Mouse (Mus musculus): ENCODE results near the gene Tnnt1.

The Tnnt1 gene

DNA sequence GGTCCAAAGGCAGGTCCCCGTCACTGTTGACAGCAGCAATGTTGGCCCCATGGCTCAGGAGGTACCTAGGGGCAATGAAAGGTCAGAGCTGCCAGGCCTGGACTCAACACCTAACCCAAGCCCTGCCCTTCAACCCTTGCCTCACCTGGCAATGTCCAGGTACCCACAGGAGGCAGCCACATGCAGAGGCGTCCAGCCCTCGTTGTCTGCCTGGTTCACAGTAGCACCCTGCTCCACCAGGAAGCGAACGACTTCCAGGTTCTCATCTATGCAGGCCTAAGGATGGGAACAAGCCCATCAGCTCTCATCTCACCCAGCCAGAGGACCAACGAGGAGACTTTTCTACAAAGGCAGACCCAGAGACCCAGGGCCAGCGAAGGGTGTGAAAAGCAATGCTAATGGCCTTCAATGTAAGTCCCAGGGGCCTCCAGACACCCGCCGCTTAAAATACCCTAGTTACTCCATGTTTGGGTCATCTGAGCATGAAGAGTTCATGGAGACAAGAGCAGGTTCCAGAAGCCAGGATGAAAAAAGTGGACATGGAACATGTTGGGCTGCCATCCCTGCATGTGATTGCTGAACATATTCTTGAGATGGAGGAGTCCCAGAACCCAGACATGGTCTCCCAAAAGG, 18.8 kb downstream of the Tnnt1 start:
- no peak for DNase-seq (ENCODE audit: low read depth, low spot score)

DNA sequence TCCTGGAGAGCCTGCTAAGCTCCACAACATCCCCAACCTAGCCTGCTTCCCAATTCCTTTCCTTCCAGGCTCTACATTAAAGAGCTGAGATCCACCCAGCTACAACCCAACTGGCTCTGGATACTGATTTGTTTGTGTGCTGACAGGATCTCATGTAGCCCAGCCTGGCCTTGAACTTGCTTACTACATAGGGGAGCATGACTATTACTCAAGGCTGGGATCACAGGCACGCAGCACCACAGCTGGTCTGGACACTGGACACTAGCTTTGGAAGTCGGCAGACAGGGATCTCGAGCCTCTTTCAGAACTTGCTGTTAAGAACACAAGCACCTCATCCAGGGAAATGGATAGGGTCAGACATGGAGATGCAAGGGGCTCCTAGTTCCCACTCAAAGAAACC, 19.7 kb downstream of the Tnnt1 start:
- no peak for DNase-seq (ENCODE audit: low read depth, low spot score)

DNA sequence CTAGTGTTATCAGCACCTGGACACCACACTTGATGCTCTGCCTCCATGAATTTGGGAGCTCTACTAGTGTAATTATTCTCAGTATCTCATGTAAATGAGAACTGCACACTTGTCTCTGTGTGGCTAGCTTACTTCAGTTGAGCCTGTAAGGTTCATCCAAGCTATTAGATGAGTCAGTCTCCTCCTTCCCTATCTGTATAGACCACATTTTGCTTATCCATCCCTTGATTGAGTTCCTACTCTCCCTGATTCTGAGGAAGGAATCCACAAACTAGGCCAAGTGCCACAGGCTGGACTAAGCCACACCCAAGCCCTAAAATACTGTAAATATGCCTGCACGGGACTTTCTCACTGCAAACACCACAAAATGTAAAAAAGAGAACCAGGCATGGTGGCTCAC, 22.2 kb downstream of the Tnnt1 start:
- no peak for DNase-seq (ENCODE audit: low read depth, low spot score)

DNA sequence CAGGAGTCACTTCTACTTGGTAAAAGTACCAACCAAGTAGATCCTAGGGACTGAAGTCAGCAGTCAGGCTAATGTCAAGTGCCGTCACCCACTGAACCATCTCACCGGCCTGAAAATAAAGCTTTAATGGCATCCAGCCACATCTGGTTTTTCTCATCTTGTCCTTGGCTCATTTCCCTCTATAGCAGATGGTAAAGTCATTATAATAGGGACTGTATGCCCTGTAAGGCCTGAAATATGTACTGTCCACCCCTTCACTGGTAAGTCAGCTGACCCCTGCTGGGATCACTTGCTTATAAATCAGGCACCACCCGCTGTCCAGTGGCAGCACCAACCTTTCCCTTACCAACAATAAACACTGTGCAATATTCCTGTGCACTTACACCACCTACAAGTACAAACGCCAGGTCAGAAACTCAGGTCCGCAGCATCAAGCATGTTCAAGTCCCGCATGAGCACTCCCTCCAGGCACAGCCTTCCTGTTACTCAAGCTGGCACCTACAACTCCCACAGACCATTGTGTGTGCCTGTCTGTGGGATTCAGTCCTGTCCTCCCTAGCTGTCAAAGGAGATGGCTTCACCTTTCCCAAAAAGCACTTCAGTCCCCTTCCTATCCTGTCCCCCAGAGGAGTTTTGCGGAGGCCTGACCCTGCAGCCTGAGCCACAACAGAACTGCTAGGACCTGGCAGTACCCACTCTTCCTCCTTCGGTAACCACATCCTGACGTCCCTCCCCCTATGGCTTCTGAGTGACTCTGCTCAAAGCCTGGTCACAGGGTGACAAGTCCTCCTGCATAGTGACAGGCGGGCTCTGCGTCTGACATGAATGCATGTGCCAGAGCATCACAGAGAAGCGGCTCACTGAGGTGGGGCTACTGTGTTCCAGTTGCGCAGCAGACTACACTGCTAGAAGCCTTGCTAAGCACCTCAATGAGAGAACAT, 23.6 kb downstream of the Tnnt1 start:
- DNase-seq (ENCODE audit: low read depth, low spot score), result no peak

DNA sequence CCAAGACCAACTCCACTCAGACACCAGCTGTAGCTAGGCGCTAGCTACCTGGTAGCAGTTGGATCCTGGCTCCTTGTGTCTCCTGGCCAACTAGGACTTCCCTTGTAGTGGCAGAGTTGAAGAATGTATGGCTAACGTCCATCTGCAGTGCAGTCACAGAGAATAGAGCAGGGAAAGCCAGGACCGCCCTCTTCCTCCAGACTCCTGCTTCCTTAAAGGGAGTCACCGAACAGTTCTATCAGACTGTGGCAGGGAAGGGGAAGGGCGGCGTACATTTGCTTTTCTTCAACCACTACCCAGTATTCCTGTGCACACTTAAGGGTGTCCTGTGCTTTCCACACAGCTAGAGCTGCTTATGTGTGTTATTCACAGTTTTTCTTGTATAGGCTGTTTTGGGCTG, 24.9 kb downstream of the Tnnt1 start:
- DNase-seq (ENCODE audit: low read depth, low spot score), result no peak

DNA sequence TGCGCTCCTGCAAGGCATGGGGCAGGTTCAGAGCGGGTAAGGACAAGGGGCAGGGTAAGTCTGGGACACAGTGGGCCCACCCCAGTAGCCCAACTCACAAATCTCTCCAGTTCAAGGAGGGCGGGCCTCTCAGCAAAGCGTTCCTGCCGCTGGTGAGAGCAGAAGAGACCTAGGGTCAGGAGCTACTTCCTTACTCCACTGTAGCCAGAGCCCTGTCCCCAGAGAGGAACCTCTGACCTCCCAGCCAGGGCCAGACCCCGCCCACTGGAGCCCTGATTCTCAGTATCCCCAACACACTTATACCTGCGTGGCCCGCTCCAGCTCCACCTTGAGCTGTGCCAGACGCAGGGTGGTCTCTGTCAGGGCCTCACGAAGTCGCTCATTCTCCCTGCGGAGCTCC, 33.9 kb downstream of the Tnnt1 start:
- DNase-seq (ENCODE audit: low read depth, low spot score), result no peak

DNA sequence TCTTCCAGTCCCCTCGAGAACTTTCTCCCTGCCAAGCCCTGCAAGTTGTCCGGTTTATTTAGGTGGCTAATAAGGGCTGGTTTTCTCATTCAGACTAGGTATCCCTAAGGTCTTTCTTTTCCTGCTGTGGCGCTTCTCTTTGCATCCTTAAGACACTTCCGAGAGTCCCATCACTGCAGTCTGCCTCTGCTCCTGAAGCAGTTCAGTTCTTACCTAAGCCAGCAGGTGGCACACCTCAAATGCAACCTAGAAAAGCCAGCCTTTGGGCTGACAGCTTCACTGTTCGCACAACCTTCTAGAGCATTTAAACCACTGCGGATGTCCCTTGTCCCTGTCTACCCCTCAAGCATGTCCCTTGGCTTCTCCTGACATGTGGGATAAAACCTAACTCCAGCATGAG, 36.5 kb downstream of the Tnnt1 start:
- no peak for DNase-seq (ENCODE audit: low read depth, low spot score)

DNA sequence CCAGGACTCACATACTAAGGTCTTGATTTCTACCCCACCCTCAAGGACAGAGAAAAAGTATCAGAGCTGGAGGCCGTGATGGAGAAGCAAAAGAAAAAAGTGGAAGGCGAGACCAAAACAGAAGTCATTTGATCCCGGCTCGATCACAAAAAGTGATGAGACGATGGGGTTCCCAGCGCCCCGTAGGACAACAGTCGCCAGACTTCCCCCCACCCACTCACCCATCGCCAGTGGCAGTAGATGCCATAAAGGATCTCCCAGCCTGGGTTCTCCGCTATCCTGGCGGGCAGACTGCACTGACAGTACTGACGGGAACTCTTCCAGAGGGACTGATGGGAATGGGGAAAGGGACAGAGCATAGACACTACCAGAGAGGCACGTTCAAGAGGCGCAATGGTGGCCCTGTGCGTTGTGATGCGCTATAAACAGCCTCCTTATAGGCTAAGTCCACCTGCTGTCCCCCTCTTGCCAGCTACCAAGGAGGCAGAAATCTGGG, 37.3 kb downstream of the Tnnt1 start:
- DNase-seq (ENCODE audit: low read depth, low spot score), result no peak

DNA sequence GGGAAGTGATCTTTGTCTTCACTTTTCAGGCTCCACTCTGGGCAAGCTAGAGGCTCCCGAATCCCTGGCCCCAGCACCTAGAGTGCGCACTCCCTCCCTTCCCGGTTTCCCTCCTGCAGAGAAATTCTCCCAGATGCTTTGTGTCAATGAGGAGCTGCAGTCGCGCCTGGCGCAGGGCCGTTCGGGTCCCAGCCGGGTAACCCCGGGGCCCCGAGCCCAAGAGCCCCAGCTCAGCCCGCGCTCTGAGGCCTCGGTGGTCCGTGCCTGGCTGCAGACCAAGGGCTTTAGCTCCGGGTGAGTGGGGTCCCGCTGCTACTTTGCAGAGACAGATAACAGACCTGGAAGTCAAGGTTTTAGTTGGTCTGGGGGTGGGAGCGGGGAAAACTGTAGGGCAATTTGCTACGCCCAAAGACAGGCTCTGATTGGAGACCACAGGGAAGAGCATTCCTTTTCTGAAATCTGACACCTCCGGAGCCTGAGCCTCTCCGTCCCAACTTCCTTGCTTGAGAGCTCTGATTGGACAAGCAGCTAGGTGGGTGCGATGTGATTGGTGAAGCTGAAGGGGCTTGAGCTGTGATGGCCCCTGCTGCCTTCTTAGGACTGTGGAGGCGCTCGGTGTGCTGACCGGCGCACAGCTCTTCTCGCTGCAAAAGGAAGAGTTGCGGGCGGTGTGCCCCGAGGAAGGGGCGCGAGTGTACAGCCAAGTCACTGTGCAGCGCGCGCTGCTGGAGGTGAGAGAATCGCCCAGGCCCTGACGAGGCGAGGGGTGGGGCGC, 38.0 kb downstream of the Tnnt1 start:
- peak; percentile 79 for DNase-seq (ENCODE audit: low read depth, low spot score)

DNA sequence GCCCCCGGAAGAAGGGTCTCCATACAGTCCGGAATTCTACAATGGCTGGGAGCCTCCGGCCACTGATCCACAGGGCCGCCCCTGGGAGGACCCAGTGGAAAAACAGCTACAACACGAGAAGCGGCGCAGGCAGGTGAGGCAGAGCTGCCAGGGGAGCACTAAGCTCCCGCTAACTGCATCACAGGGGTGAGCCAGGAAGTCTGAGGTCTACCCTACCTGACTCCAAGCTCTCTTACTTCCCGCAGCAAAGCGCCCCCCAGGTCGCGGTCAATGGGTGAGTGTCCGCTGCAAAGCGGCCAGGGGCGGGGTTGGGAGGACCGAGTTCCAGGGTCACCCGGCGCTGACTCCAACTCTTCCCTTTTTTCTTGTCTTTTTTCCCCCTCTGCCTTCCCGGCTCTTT, 42.2 kb downstream of the Tnnt1 start:
- DNase-seq (ENCODE audit: low read depth, low spot score), result no peak

DNA sequence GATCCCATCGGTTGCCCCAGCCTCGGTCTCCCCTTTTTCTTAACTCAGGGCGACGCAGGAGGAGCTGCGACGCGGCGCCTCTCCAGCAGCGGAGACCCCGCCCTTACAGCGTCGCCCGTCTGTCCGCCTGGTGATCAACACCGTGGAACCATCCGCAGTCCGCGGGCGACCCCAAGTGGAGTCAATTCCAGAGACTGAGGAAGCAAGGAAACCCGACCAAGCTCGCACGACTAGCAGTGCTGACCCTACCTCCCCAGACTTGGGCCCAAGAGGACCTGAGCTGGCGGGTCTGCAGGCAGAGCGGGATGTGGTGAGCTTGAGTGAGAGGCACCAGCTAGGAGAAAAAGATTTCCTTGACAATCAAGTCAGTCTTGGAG, 45.0 kb downstream of the Tnnt1 start:
- DNase-seq (ENCODE audit: low read depth, low spot score), result no peak

DNA sequence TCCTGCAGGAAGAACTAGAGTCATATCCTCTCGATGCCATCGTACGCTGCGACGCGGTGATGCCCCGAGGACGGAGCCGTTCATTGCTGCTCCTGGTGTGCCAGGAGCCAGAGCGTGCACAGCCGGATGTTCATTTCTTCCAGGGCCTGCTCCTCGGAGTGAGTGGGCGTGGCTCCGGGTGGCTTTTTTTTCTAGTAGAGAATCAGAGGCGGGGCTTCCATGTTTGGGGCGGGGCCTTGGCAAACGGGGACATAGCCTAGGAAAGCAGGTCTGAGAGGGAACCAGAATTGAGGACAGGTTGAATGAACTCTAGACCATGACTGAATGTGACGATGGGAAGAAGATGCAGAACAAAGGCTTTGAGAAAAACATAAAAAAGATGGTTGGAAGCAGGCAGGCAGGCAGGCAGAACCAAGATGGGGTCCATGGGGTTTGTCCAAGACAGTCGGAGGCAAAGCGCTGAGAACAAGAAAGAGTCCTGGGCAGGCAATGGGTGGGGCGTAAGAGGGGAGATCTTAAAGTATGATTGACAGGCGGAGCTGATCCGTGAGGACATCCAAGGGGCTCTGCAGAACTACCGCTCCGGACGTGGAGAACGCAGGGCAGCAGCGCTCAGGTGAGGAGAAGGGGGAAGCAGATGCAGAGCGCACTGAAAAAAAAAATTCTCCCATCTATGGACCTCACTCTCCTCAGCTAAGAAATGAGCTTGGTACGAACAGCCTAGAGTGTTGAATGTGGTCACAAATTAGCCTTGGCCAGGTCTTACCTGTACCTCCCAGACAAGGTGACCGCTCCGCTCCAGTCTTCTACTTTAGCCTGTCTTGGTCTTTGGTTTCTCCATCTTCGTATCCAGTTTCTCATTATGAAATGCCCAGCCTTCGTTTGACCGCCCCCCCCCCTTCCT, 45.7 kb downstream of the Tnnt1 start:
- DNase-seq (ENCODE audit: low read depth, low spot score), result no peak

DNA sequence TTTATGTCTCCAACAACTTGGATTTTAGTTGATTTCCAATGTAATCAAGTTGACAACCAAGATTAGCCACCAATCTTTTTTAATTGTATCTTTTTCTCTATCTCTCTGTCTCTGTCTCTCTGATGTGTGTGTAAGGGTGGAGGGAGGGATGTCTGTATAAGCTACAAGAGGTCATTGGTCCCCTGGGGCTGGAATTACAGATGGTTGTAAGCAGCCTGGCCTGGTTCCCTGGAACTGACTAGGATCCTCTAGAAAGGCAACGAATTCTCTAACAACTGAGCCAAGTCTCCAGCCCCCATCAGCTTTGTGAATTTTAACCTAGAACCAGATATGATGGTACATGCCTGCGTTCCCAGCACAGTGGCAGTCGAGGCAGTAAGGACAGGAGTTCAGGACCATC, 48.4 kb downstream of the Tnnt1 start:
- no peak for DNase-seq (ENCODE audit: low read depth, low spot score)

DNA sequence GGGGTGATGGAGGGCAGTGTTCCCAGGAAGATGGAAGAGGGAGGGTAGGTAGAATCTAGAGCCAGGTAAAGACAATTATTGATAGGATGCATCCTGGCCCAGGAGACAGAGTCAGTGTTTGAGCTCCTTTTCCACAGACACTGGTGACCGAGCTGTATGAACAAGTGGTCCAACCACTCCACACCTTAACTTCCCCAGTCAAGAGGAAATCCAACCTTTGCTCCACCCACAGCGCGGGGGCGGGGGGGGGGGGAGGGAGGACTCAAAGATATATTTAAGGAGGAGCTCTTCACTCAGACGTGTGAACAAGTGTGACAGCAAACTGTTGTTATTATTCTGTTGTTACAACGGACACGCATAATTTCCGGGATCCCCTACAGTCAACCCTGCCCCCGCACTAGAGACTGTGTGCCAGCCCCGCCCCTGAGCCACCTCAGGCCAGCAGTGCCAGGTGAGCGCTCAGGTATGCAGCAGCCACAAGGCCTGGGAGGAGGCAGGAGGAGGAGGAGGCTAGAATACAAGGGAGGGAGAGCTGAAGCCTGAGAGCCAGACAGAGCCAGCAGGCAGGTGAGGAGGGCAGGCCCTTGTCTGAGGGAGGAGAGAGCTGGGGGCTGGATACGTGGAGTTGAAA, 51.9 kb downstream of the Tnnt1 start:
- DNase-seq (ENCODE audit: low read depth, low spot score), result no peak

DNA sequence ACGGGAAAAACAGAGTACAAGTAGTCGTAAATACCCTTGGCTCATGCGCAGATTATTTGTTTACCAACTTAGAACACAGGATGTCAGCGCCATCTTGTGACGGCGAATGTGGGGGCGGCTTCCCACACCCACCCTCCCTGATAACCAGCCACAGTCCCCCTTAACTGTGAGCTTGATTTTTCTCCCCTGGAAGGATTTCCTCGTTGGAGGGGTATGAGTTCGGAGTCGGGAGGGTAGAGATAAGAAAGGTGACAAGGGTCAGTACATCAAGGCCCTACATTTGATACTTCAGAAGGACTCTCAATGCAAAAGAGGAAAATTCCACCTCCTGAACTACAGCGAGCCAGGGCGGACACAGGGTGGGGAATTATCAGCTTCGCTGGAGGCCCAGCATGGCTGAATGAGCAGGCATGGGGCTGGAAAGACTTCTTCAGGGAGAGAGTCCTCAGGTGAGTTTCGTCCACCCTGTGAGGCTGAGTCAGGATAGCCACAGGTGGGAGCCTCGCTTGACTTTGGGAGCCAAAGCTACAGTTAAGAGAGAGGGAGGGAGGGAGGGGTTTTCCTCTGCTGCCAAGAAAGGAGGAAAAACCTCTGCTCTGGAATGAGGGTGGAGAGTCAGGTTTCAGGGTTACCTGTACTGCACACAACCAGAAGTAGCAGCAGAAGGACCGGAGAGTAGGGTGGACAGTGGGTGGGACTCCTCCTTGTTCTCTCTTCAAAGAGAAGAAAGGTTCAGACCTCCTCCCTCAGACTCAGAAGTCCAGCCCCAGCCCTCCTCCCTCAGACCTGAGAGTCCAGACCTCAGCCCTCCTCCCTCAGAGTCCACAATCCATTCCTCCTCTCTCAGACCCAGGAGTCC, 55.4 kb downstream of the Tnnt1 start, which contains the start of gene Eps8l1:
Eps8l1 (plus strand) TSS at position 99 of the 859 bp plus-strand sequence.
- DNase-seq (ENCODE audit: low read depth, low spot score), result no peak

Measured in WW6 (cell line).